Mouse (Mus musculus): Measurements from ENCODE around the gene Pitpnm2.

The Pitpnm2 gene

DNA sequence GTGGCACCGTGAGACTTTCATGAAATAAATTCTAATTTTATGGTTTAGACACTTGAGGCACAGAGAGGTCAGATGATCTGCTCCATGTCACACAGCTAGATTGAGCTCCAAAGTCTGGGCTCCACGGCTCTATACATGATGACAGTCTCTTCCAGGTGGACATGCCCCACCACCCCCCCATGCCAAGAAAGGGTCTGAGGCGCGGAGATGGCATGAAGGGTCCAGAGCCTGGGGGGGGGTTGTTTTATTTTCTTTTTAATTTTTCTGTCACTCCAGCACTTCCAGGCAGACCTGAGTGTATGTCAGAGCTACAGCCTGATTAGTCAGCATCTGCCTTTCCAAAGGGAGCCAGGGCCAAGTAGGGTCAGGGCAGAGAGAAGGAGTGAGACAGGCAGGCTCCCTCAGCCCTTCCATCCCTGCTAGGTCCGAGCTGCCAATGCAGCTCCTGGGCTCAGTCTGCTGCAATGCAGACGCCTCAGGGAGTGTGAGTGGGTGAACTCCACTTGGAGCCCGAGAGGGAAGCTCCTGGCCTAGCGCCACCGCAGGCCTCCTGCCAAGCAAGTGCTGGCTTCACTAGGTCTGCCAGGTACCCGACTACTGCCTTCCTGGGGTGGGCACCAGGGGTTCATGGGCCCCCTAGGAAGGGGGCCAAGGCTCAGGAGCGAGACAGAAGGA lies 156.3 kb downstream of the Pitpnm2 start:
- DNase-seq (ENCODE audit: low spot score): peak; percentile 59

DNA sequence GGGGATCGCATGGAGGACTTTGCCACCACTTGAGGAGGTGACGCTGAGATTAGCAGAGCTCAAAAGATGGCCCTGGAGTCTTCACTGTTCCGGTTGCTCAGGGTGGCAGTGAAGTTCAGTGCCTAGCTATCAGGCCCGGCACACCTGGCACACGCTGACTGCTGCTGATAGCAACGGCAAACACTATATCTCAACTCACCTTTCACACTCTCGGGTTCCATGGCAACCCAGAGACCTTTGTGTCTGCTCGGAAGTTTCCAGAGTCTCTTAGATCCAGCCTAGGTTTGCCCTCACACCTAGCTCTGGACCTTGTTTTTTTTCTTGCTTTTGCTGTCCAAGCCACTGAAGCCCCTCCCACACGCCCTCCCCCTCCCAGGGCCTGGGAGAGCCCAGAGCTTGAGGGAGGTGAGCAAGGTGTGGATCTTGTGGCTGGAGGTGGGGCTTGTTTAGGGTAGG lies 157.6 kb downstream of the Pitpnm2 start:
- DNase-seq (ENCODE audit: low spot score): no peak

DNA sequence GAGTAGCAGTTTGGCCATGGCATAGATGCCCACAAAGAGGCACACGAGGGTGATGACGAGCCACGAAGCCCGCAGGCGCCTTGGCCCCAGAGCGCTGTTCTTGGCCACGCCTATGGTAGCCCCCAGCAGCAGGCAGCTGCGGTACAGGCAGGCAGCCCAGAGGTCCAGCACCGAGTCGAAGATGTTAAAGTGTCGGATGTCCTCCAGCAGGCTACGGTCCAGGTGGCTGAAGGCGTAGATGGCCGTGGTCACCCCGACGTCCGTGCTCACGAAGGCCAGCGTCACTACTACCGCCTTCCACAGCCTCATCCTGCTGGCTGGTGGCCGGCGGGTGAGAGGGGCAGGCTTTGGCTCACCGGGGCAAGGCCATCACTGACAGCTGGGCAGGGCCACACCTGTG lies 159.7 kb downstream of the Pitpnm2 start:
- no peak for DNase-seq (ENCODE audit: low spot score)

DNA sequence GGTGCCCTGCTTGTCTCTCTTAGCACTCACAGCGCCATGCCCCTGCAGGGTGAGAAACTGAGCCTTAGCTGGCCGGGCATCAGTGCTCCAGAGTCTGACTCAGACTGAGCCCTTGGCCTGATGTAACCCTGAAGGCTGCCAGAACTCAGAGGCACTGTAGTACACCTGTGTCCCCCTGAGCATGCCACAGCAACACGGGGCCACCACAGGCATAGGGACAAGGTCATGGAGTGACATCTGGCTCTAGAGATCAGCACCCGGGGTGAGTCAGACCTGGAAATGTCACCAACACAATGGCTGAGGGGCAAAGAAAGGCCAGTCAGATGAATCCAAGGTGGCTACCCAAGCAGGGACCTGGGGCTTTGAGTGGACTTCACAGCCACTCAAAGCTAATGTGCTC lies 162.7 kb downstream of the Pitpnm2 start:
- DNase-seq (ENCODE audit: low spot score): no peak

DNA sequence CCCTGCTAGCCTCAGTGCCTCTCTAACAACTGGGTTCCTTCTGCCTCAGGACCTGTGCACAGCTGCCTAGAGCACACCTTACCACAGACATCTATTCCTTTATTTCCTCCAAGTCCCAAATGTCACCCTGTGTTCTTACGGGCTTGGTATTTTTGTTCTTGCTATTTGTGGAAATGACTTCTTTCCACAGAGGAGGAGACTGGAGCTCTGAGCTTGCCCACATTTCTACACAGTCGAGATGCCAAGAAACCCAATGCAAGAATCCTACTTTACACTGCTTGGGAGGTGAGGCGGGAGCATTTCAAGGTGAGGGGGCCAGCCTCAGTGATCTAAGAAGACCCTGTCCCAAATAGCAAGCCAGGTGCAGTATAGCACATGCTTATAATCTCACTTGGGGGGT lies 164.0 kb downstream of the Pitpnm2 start:
- DNase-seq (ENCODE audit: low spot score): no peak

DNA sequence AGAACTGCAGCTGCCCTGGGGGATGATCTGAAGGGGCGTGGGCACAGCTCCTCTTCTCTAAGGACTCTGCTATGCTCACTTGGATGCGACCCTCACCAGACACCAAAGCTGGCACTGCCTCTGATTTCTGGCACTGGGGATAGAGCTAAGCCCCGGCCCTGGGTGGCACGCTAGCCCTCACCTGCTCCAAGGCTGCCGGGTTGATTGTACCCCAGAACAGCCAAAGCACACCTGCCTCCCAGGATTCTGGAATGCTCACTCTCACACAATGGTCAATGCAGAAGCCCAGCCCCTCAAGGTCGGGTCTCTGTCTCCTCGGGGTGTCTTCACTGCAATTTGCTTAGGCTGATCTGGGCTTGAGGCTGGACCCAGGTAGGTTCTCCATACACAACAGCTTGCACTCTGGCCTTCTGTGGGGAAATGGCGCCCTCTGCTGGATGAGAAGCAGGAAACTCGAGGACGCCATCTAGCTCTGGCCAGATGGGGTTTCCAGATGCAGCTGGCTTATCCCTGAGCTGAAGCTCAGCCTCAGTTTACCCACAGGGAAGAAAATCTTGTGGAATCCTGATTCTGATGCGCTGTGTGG lies 164.9 kb downstream of the Pitpnm2 start:
- DNase-seq (ENCODE audit: low spot score): peak; percentile 82

DNA sequence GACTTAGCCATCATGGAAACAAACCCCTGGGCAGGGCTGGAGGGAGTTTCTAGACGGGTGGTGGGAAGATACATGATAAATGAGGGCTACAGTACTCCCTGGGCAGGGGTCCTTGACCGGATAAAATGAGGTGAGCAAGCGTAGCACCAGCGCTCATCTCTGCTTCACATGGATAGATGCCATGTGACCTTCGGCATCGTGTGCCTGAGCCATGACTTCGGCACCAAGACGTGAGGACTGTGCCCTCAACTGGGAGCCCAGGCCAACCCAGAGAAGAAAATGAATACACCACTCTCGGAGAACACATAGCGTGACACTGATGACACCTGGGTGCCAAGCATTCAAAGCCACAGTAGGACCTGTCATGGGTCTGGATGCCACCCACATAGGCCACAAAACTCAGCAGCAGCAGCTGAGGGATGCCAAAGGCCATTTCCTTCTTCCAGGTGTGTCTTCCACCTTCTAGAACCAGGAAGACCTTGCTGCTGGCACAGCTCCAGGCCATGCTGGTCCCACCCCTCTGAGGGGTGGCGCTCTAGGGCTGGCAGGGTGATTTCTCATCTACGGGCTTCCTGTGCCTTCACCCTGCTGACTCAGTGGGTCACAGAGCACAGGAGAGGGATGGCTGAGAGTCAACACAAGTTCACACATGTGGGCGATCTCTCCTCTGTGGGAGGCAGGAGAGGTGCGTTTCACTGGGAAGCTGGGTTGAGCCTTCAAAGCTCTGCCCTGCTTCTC lies 165.5 kb downstream of the Pitpnm2 start:
- DNase-seq (ENCODE audit: low spot score): no peak

DNA sequence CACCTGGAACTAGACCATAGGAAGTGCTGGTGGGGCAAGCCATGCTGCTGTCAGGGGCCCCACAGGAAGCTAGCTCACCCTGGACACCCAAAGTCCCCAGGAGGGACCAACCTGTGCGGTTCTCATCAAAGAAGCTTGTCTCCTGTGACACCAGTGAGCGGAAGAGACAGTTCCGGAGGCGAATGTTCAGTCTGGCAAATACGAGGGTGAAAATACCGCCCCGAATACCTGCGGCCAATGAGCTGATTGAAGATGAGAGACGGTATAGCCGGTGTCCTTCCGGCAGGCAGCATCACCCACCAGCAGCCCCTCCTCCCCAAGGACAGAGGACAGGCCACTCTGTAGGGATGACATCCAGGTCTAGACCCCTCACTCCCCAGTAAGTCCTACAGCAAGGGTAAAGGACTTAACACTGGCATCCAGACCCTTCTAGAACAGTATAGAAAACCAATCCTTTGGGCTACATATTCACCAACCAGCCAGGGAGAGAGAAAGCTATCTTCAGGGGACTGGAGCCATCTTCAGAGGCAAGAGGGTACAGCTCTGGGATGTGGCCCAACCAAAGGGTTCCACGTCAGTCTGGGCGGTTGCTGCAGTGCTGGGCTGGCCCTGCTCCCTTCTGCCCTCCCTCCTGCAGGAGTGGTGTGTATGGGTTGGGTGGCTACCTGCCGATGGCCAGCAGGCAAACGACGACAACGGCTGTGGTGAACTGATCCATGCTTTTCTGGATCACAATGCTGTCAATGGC lies 166.4 kb downstream of the Pitpnm2 start:
- no peak for DNase-seq (ENCODE audit: low spot score)

DNA sequence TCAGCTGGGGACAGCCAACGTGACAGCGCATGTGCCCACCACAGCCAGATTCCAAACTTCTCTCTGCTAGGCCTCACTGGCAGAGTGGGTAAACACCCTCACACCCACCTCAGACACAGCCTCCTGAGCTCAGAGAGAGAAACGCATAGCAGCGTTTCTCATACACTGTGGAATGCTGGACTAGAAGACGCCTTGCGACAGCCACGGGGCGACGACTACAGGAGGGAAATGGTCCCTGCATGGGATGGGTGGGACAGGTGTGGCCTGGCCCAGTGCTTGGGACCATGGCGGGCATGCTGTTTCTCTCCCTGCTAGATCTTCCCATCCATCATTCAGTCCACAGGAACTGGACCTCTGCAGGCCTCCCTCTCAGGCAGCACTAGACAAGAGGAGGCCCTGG lies 167.1 kb downstream of the Pitpnm2 start:
- DNase-seq (ENCODE audit: low spot score): no peak

DNA sequence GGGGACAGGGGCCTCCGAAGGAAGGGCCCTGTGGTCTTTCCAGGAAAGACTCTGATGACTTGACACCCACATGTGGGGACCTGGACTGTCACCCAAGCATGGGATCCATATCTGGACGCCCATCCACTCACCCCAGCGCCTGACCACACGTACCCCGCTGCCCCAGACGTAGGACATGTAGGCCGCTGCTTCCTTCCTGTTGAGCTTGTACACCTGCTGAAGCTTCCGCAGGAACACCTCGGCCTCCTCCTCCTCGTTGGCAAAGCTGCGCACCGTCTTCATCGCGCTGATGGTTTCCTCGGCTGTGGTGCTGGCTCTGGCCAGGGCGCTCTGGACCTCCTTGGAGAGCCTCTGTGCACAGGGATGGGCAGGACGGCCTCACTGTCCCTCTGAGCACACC lies 169.7 kb downstream of the Pitpnm2 start:
- DNase-seq (ENCODE audit: low spot score): no peak

DNA sequence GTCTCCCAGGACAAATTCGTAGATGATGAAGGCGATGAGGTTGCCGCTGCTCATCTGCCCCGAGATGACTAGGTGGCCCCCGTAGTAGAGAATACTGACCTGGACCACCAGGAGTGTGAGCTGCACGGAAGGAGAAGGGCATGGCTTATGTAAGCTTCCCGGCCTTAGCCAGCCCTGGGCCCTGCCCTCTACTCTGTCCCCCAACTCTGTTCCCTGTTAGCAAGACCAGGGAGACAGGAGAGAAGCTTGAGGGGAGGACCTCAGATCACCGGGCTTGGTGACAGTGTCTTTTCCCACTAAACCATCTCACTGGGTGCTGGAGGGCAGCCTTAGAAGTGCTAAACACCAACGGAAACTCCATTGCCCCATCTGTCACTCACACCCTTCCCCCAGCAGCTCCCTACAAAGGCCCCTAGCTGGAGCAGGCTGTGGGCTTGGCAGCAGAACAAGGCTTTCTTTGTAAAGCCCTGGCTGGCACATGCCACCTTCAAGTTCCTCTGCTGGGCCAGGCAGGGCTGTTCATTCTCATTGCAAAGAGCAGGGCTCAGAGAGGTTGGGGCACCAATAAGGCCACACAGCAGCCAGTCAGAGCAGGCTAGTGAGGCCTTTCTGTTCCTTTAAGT lies 170.7 kb downstream of the Pitpnm2 start:
- DNase-seq (ENCODE audit: low spot score): no peak

DNA sequence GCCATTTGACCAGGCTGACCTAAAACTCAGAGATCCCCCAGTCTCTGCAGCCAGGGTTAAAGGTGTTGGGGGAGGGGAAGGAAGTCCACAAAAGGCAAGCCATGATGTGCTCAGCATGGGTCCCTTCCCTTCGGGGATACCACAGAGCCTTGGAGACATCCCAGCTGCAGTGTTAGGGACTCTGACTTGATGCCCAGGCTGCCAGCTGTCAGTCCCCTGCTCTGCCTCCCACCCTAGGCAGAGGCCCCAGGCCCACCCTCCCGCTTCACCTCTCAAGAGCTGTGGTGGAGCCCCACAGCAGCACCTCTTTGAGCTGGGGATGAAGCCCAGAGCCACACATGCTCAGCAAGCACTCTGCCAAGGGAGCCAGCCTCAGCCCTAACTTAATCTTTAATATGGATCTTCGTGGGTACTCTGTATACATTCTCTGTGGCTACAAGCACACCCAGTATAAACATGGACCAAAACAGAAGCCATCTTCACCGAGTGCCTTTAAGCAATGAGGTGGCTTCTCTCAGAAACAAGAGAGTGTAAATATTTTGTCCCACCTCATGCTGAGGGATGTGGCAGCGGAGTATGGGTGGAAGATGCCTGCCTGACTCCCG lies 171.6 kb downstream of the Pitpnm2 start:
- no peak for DNase-seq (ENCODE audit: low spot score)

DNA sequence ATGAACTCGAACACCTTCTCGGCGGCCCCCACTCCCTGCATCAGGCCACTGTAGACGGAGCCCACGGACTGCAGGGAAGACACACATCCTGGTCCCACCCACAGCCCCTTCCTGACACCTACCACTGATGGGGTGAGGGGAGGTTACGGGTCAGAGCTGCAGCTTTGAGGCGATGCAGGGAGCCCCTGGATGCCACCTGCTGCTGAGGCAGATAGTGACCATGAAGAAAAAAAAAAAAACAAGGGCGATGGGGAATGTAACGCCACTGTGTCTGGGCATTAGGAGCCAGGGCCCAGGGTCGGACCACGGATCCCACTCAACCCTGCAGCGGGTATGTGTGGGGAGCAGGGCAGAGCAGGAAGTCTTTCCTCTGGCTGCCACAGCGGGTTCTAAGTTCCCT lies 172.3 kb downstream of the Pitpnm2 start:
- DNase-seq (ENCODE audit: low spot score): no peak

DNA sequence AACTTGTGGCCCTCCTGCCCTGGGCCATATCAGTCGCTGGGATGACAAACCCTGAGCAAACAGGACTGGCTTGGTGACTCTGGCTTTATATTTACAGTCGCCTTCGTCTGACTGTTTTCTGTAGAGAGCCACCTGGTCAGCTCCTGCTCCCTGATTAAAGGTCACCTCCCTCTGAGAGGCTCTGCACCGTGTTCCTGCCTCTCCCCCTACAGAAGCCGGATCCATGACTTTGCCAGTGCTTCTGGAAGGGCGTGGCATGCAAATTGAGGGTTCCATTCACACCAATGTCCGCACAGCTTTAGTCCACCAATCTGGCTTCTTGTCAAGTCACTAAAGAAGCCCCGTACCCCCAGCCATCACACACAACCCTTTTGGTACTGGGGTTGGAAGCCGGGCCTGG lies 173.0 kb downstream of the Pitpnm2 start:
- DNase-seq (ENCODE audit: low spot score): no peak

DNA sequence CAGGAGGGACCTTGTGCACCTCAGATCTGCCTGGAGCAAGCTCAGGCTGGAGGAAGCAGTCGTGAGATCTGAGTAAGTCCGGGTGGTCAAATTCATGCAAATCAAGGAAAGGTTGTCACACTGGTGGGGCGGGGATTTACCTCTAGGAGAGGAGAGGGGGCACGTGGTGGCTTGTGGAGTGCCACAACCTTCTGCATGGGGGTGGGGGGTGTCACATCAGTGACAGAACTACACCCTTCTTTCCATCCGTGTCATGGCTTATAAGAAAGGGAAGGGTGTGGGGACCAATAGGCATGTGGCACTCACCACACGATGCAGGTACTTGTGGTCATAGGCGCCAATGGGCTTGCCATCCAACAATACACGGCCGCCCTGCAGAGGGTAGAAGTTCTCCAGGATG lies 173.8 kb downstream of the Pitpnm2 start:
- no peak for DNase-seq (ENCODE audit: low spot score)

DNA sequence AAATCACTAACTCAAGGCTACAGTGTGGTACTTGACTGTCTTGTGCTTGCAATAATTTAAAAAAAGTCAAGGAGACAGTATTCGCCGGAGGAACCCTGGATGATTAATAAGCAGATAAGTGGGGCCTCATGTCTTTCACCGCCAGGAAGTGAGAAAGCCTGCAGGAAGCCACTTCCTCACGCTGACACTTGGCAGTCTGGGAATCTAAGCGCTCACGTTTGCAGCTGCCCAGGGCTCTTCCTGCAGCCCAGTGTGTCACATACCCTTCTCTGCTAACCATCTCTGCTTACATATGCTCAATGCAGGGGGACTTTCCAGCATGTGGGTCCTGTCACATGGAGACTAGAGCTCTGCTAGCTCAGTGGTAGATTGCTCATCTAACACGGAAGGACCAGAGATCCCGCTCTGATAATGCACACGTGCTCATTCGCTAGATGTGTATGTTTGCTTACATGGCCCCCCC lies 174.7 kb downstream of the Pitpnm2 start:
- no peak for DNase-seq (ENCODE audit: low spot score)

DNA sequence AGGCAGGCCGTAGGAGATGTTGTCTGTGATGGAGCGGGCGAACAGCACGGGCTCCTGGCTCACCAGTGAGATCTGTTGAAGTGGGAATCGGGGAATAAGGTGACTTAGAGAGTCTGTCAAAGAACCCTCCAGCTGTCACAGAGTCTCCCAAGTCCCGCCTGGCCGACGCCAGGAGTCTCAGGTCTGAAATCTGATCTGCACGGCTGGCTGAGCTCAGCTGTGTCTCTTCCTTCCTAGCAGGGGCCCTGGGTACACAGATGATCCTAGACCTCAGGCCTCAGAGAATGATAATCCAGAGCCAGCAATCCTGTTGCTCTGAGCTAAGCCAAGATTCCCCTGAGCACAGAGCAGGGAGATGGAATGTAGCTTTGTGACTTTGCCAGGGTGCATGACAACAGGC lies 175.9 kb downstream of the Pitpnm2 start:
- no peak for DNase-seq (ENCODE audit: low spot score)

DNA sequence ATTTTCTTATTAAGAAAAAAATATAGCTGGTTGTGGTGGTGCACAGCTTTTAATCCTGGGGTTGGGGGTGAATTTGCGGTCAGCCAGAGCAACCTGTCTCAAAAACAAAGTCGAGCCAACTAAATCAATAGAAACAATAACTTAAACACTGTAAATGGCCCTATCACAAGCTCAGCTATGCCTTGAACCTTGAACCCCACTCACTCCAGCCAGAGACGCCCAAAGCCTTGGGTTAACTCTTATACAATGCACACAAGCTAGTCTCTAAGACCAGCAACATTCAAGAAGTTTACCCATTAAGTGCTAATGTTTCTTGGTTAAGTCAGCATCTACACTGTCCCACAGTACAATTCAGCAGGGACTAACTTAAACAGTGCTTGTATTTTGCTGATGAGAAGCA lies 179.9 kb downstream of the Pitpnm2 start:
- no peak for DNase-seq (ENCODE audit: low spot score)

Measured in ovary, postnatal 14 days (tissue).